Comparison of ENCODE assay signal across 9 mouse cellular contexts in the genomic region with DNA sequence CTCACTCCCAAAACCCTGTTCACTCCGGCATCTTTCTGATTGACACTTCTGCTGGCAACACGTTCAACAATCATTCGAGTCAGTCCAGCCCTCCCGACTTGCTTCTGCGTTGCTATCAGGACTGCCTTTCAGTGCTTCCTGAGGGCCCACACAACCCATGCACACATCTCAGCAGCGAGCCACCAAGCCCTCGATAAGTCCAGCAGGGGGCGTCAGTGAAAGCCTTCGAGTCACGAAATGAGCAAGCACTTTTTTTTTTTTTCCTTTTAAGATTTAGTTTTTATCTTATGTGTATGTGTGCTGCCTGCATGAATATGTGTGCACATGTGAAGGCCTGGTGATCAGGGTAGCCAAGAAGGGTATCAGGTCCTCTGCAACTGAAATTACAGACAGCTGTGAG. TPM values are rescaled to one million over a fixed set of nuclear protein-coding genes. Genes with fewer than 3 reads are reported as not detected.
DNase-seq lines count a peak whose midpoint lies in the region; ATAC-seq and TF ChIP-seq lines count a peak whose summit lies in the region.
"Had no signal": no experiment of that assay in that cellular context is flagged by ENCODE, and none has a peak within 500 bp of the region (broad histone marks: within the 10 kb centered on the region; RNA-seq: fewer than 3 reads in every experiment).

No protein-coding gene starts in this region.

- no peak overlapping the region for H3K27ac ChIP-seq in hindbrain, embryonic 10.5 days
- no peak overlapping the region for H3K27ac ChIP-seq in hindbrain, embryonic 13.5 days
- H3K27ac ChIP-seq in CH12.LX (ENCODE audit: insufficient read depth, low read depth) = no peak overlapping the region
- no peak overlapping the region for H3K27ac ChIP-seq in neural tube, embryonic 11.5 days (ENCODE audit: low read depth, low read length)
- H3K27ac ChIP-seq: macrophage had no signal

- no peak for TF ChIP-seq EP300 in CH12.LX (IDR thresholded peaks at IDR 0.05; ENCODE audit: low read length)

- WGBS in hindbrain, embryonic 10.5 days = 29% methylated on average over 10 of the region's 10 CpGs
- WGBS in hindbrain, embryonic 13.5 days = 26% methylated on average over 10 of the region's 10 CpGs
- WGBS in neural tube, embryonic 11.5 days = 36% methylated on average over 10 of the region's 10 CpGs

- TF ChIP-seq POLR2A in CH12.LX (IDR thresholded peaks at IDR 0.05; ENCODE audit: low read depth, low read length) = no peak

- no peaks in the 10 kb centered on the region for H3K9me3 ChIP-seq in hindbrain, embryonic 10.5 days
- no peaks in the 10 kb centered on the region for H3K9me3 ChIP-seq in hindbrain, embryonic 13.5 days
- H3K9me3 ChIP-seq in CH12.LX (replicated peaks; ENCODE audit: low read length) = no peaks in the 10 kb centered on the region
- no peaks in the 10 kb centered on the region for H3K9me3 ChIP-seq in neural tube, embryonic 11.5 days (ENCODE audit: control insufficient read depth, low read length)

- H3K4me2 ChIP-seq in hindbrain, embryonic 13.5 days = no peak overlapping the region
- no peak overlapping the region for H3K4me2 ChIP-seq in CH12.LX (ENCODE audit: insufficient read depth, low read depth, poor library complexity, severe bottlenecking)
- no peak overlapping the region for H3K4me2 ChIP-seq in neural tube, embryonic 11.5 days (ENCODE audit: low read depth)

- ATAC-seq in hindbrain, embryonic 13.5 days (ENCODE audit: low FRiP score) = no peak
- no peak; the same call in 1 of the 2 replicates for ATAC-seq in neural tube, embryonic 11.5 days (ENCODE audit: insufficient read depth, low FRiP score, low TSS enrichment)

- no peak overlapping the region for H3K9ac ChIP-seq in hindbrain, embryonic 13.5 days
- no peak overlapping the region for H3K9ac ChIP-seq in CH12.LX (ENCODE audit: insufficient read depth, low read depth)
- no peak overlapping the region for H3K9ac ChIP-seq in neural tube, embryonic 11.5 days (ENCODE audit: low read length)

- no peaks in the 10 kb centered on the region for H3K79me2 ChIP-seq in CH12.LX (replicated peaks; ENCODE audit: control insufficient read depth, extremely low read depth, insufficient read depth, poor library complexity, severe bottlenecking)

- DNase-seq in hindbrain, embryonic 10.5 days (ENCODE audit: low spot score) = peak; percentile 51
- peak; percentile 74 for DNase-seq in CH12.LX (ENCODE audit: extremely low read depth)
- peak; percentile 67 for DNase-seq in adrenal gland, postnatal 10 days
- peak; percentile 43 for DNase-seq in forelimb bud, embryonic 11.5 days (ENCODE audit: low read depth, low spot score)
- DNase-seq in layer of hippocampus, postnatal 14 days (ENCODE audit: low spot score in 2 of 2) = peak; percentile 37 to 40
- peak; percentile 56 for DNase-seq in neural tube, embryonic 11.5 days (ENCODE audit: low spot score)
- peak; percentile 64 for DNase-seq in thymus, postnatal 25 days

- dilution Hi-C loops in CH12.LX (cut with MboI; ENCODE audit: extremely low pct_ligation_motif_present, extremely low pct_unique_long_range_greater_than_20kb, low sequenced_read_pairs) = no loop called here

- in situ Hi-C loops in CH12.LX (cut with MboI; ENCODE audit: low pct_ligation_motif_present, low pct_unique_long_range_greater_than_20kb, low sequenced_read_pairs) = loop anchor here (10.0 to 25.0 kb wide), 2 partner anchors 179 to 366 kb away; no protein-coding TSS in a partner anchor

- H3K4me3 ChIP-seq in hindbrain, embryonic 10.5 days = no peak overlapping the region
- no peak overlapping the region for H3K4me3 ChIP-seq in hindbrain, embryonic 13.5 days
- H3K4me3 ChIP-seq in CH12.LX (replicated peaks in 1 of 3; ENCODE audit: low read depth in 2 of 3, low read length in 2 of 3, poor library complexity in 1 of 3) = no peak overlapping the region
- no peak overlapping the region for H3K4me3 ChIP-seq in neural tube, embryonic 11.5 days (ENCODE audit: low read depth, low read length)

- H3K4me1 ChIP-seq in hindbrain, embryonic 10.5 days (replicated peaks) = peaks cover 12% of the 10 kb centered on the region
- peaks cover under 1% of the 10 kb centered on the region; the same call in 1 of the 2 replicates for H3K4me1 ChIP-seq in hindbrain, embryonic 13.5 days (replicated peaks)
- peaks cover 0 to 16% of the 10 kb centered on the region in 2 experiments; a peak in 2 of 4 replicates for H3K4me1 ChIP-seq in CH12.LX (ENCODE audit: control insufficient read depth in 1 of 2, insufficient read depth in 2 of 2)
- no peaks in the 10 kb centered on the region for H3K4me1 ChIP-seq in neural tube, embryonic 11.5 days (ENCODE audit: control insufficient read depth, insufficient read depth, low read length)

- peak; percentile 46 to 71; a peak in 2 of 4 replicates for TF ChIP-seq CTCF in CH12.LX (conservative IDR thresholded peaks at IDR 0.05 in 1 of 2, IDR thresholded peaks at IDR 0.05 in 1 of 2; ENCODE audit: low read depth in 2 of 2, low read length in 2 of 2)

- peak; percentile 40 for TF ChIP-seq RAD21 in CH12.LX (IDR thresholded peaks at IDR 0.05; ENCODE audit: low read depth, low read length)

- no peaks in the 10 kb centered on the region for H3K27me3 ChIP-seq in hindbrain, embryonic 10.5 days (ENCODE audit: insufficient read depth, poor library complexity, severe bottlenecking)
- H3K27me3 ChIP-seq in hindbrain, embryonic 13.5 days = no peaks in the 10 kb centered on the region
- H3K27me3 ChIP-seq in CH12.LX (replicated peaks) = no peaks in the 10 kb centered on the region
- H3K27me3 ChIP-seq in neural tube, embryonic 11.5 days (ENCODE audit: control insufficient read depth, insufficient read depth, low read length) = no peaks in the 10 kb centered on the region

- H3K36me3 ChIP-seq in hindbrain, embryonic 10.5 days = no peaks in the 10 kb centered on the region
- no peaks in the 10 kb centered on the region for H3K36me3 ChIP-seq in hindbrain, embryonic 13.5 days
- H3K36me3 ChIP-seq in CH12.LX (replicated peaks in 1 of 2; ENCODE audit: control insufficient read depth in 1 of 2, insufficient read depth in 1 of 2, low read length in 1 of 2) = no peaks in the 10 kb centered on the region
- H3K36me3 ChIP-seq in neural tube, embryonic 11.5 days (ENCODE audit: control insufficient read depth, insufficient read depth, low read length) = no peaks in the 10 kb centered on the region

TF ChIP-seq in CH12.LX, 34 proteins besides CTCF, POLR2A, EP300 and RAD21:
- TF ChIP-seq NELFE (IDR thresholded peaks at IDR 0.05; ENCODE audit: low read depth, low read length) (no peak), ZNF384 (IDR thresholded peaks at IDR 0.05; ENCODE audit: low read depth, low read length) (peak; percentile 95), IRF4 (IDR thresholded peaks at IDR 0.05; ENCODE audit: low read depth, low read length) (peak; percentile 76), JUND (conservative IDR thresholded peaks at IDR 0.05; ENCODE audit: low read depth, low read length) (peak; percentile 70), SMC3 (IDR thresholded peaks at IDR 0.05; ENCODE audit: low read depth, low read length) (peak; percentile 77), CHD2 (IDR thresholded peaks at IDR 0.05; ENCODE audit: low read length) (no peak), UBTF (IDR thresholded peaks at IDR 0.05; ENCODE audit: low read depth, low read length) (no peak), JUN (IDR thresholded peaks at IDR 0.05; ENCODE audit: insufficient read depth, low read depth, low read length) (peak; percentile 20; the same call in 1 of the 2 replicates), ZMIZ1 (IDR thresholded peaks at IDR 0.05; ENCODE audit: low read depth, low read length) (no peak)

RNA-seq across cellular contexts. Expression of a gene that starts 16.5 kb away (rescaled TPM):
- polyA plus RNA-seq in hindbrain, embryonic 10.5 days (2016; fragmentation: Nextera tagmentation; extraction: Ambion mirVana) = 36.1 and 37.6 TPM in 2 replicates
- 40.9 and 42.0 TPM in 2 replicates for polyA plus RNA-seq in hindbrain, embryonic 13.5 days (2015; fragmentation: Nextera tagmentation; extraction: Ambion mirVana)
- total RNA-seq in CH12.LX (2012; rRNA removed) (9.3 and 10.3 TPM in 2 replicates), CH12.LX (2014; rRNA removed) (16.5 and 20.7 TPM in 2 replicates)
- 19.8 and 20.5 TPM in 2 replicates for polyA plus RNA-seq in CH12.LX (2012; ENCODE audit: insufficient read length, low read depth)
- total RNA-seq in adrenal gland, postnatal 10 days (2021) = 10 to 100 TPM; 31.6 to 32.5 TPM
- total RNA-seq in layer of hippocampus, postnatal 14 days (2021) = 10 to 100 TPM; 21.7 to 26.3 TPM
- polyA plus RNA-seq in neural tube, embryonic 11.5 days (2014; fragmentation: Nextera tagmentation; extraction: Ambion mirVana) = 45.8 and 46.1 TPM in 2 replicates
